Comparison of ENCODE assay signal across 11 mouse cellular contexts in the genomic region with DNA sequence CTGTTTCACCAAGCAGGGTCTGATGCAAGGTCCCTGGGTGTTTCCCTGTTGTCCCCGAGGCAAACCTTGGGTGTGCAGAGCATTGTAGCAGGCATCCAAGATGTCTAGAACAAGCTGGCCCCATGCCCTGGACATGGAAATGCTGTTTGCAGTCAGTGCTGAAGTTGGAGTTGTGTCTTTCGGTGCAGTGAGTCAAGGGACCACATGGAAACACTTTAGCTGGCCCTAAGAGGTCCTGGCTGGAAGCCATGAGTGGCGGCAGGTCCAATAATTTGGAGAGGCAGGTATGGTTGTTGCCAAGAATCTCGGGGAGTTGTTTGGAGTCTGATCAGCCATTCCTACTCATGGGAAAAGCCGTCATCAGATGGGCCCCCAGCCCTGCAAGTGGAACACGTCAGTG. TPM values are rescaled to one million over a fixed set of nuclear protein-coding genes. Genes with fewer than 3 reads are reported as not detected.
DNase-seq lines count a peak whose midpoint lies in the region; ATAC-seq and TF ChIP-seq lines count a peak whose summit lies in the region.
"Had no signal": no experiment of that assay in that cellular context is flagged by ENCODE, and none has a peak within 500 bp of the region (broad histone marks: within the 10 kb centered on the region; RNA-seq: fewer than 3 reads in every experiment).

No protein-coding gene starts in this region.

- ATAC-seq in megakaryocyte, adult 5-6 weeks (ENCODE audit: poor library complexity, severe bottlenecking), result no peak
- no peak for ATAC-seq in megakaryocyte progenitor cell, adult 5-6 weeks (replicated peaks; ENCODE audit: poor library complexity)
- no peak for ATAC-seq in stomach, postnatal 0 days (ENCODE audit: low FRiP score, low TSS enrichment)

- H3K27ac ChIP-seq in heart, embryonic 10.5 days, result no peak overlapping the region
- H3K27ac ChIP-seq in embryonic facial prominence, embryonic 10.5 days (replicated peaks), result 0 out of 2 replicates have a peak overlapping the region, but pooled peaks have one; percentile 32
- no peak overlapping the region for H3K27ac ChIP-seq in stomach, postnatal 0 days (replicated peaks)

- WGBS in heart, embryonic 10.5 days, result 73% methylated on average over 6 of the region's 6 CpGs
- 71% methylated on average over 6 of the region's 6 CpGs for WGBS in embryonic facial prominence, embryonic 10.5 days
- 39% methylated on average over 6 of the region's 6 CpGs for WGBS in stomach, postnatal 0 days

- no peak overlapping the region for H3K4me2 ChIP-seq in stomach, postnatal 0 days (replicated peaks; ENCODE audit: low read depth)

- no peak for TF ChIP-seq EP300 in stomach, postnatal 0 days (optimal IDR thresholded peaks at IDR 0.05)

- H3K9ac ChIP-seq in stomach, postnatal 0 days (ENCODE audit: low read length), result no peak overlapping the region

- no peak for TF ChIP-seq CTCF in stomach, postnatal 0 days (IDR thresholded peaks at IDR 0.05; ENCODE audit: low read depth)

- no peaks in the 10 kb centered on the region for H3K9me3 ChIP-seq in heart, embryonic 10.5 days
- H3K9me3 ChIP-seq in embryonic facial prominence, embryonic 10.5 days, result no peaks in the 10 kb centered on the region
- H3K9me3 ChIP-seq in stomach, postnatal 0 days (ENCODE audit: control insufficient read depth, low read length), result no peaks in the 10 kb centered on the region

- H3K36me3 ChIP-seq in heart, embryonic 10.5 days, result no peaks in the 10 kb centered on the region
- H3K36me3 ChIP-seq in embryonic facial prominence, embryonic 10.5 days (replicated peaks), result no peaks in the 10 kb centered on the region
- no peaks in the 10 kb centered on the region for H3K36me3 ChIP-seq in stomach, postnatal 0 days (ENCODE audit: control insufficient read depth, insufficient read depth, low read length)

- peak; percentile 70 for DNase-seq in heart, adult 18-20 months
- DNase-seq in heart, embryonic 10.5 days (ENCODE audit: low spot score), result no peak
- no peak for DNase-seq in embryonic facial prominence, embryonic 10.5 days (ENCODE audit: low spot score)
- DNase-seq in gastrocnemius, postnatal 4 days (ENCODE audit: low spot score in 2 of 2), result peak; percentile 55 to 83
- peak; percentile 80 to 85 for DNase-seq in lung, adult 18-20 months
- no peak for DNase-seq in stomach, postnatal 0 days (ENCODE audit: low spot score)
- DNase-seq: kidney, adult 11 months; midbrain, embryonic 14.5 days had no signal

- peaks cover 34% of the 10 kb centered on the region for H3K4me1 ChIP-seq in heart, embryonic 10.5 days
- peaks cover 61% of the 10 kb centered on the region for H3K4me1 ChIP-seq in embryonic facial prominence, embryonic 10.5 days
- 0 out of 2 replicates have a peak, but pooled peaks cover 5% of the 10 kb centered on the region for H3K4me1 ChIP-seq in stomach, postnatal 0 days (replicated peaks; ENCODE audit: control insufficient read depth, insufficient read depth)

- peaks cover 25% of the 10 kb centered on the region; the same call in 1 of the 2 replicates for H3K27me3 ChIP-seq in heart, embryonic 10.5 days (ENCODE audit: insufficient read depth, poor library complexity, severe bottlenecking)
- H3K27me3 ChIP-seq in embryonic facial prominence, embryonic 10.5 days (replicated peaks; ENCODE audit: low read depth, poor library complexity, severe bottlenecking), result 0 out of 2 replicates have a peak, but pooled peaks cover 14% of the 10 kb centered on the region
- H3K27me3 ChIP-seq in stomach, postnatal 0 days (ENCODE audit: control insufficient read depth, insufficient read depth, low read length), result no peaks in the 10 kb centered on the region
- H3K27me3 ChIP-seq: CH12.LX had no signal

- no peak overlapping the region for H3K4me3 ChIP-seq in heart, embryonic 10.5 days
- H3K4me3 ChIP-seq in embryonic facial prominence, embryonic 10.5 days, result no peak overlapping the region
- no peak overlapping the region for H3K4me3 ChIP-seq in stomach, postnatal 0 days (ENCODE audit: low read depth, low read length)

RNA-seq across cellular contexts. Expression of a gene that starts 14.9 kb away (rescaled TPM):
- 1 to 10 TPM in 1 of 2 experiments, under 1 TPM in 1; 0.69 to 1.1 TPM for total RNA-seq in heart, adult 18-20 months (2021)
- polyA plus RNA-seq in heart, embryonic 10.5 days (2016; fragmentation: Nextera tagmentation; extraction: Ambion mirVana), result 0.31 and 1.0 TPM in 2 replicates
- polyA plus RNA-seq in embryonic facial prominence, embryonic 10.5 days (2016; fragmentation: Nextera tagmentation; extraction: Ambion mirVana), result 1.3 and 1.5 TPM in 2 replicates
- 1 to 10 TPM; 1.4 to 1.5 TPM for total RNA-seq in gastrocnemius, postnatal 4 days (2021)
- 161 and 168 TPM in 2 replicates for total RNA-seq in megakaryocyte, adult 5-6 weeks (2015)
- 230 and 238 TPM in 2 replicates for total RNA-seq in megakaryocyte, adult 5-6 weeks (2017)
- 81.5 and 82.6 TPM in 2 replicates for total RNA-seq in megakaryocyte progenitor cell, adult 5-6 weeks (2015)
- total RNA-seq in megakaryocyte progenitor cell, adult 5-6 weeks (2017), result 99.3 and 113 TPM in 2 replicates
- polyA plus RNA-seq in stomach, postnatal 0 days (2015; fragmentation: Nextera tagmentation; extraction: Ambion mirVana), result 2.1 and 2.4 TPM in 2 replicates

RNA-seq across cellular contexts. Expression of a gene that starts 27.6 kb away (rescaled TPM):
- 10 to 100 TPM; 47.2 to 58.4 TPM for total RNA-seq in heart, adult 18-20 months (2021)
- 134 and 287 TPM in 2 replicates for polyA plus RNA-seq in heart, embryonic 10.5 days (2016; fragmentation: Nextera tagmentation; extraction: Ambion mirVana)
- 478 and 497 TPM in 2 replicates for polyA plus RNA-seq in embryonic facial prominence, embryonic 10.5 days (2016; fragmentation: Nextera tagmentation; extraction: Ambion mirVana)
- total RNA-seq in gastrocnemius, postnatal 4 days (2021), result 10 to 100 TPM; 80.2 to 89.7 TPM
- 304 and 326 TPM in 2 replicates for total RNA-seq in megakaryocyte, adult 5-6 weeks (2015)
- 669 and 674 TPM in 2 replicates for total RNA-seq in megakaryocyte, adult 5-6 weeks (2017)
- total RNA-seq in megakaryocyte progenitor cell, adult 5-6 weeks (2015), result 720 and 754 TPM in 2 replicates
- 1,515 and 1,537 TPM in 2 replicates for total RNA-seq in megakaryocyte progenitor cell, adult 5-6 weeks (2017)
- 150 and 157 TPM in 2 replicates for polyA plus RNA-seq in stomach, postnatal 0 days (2015; fragmentation: Nextera tagmentation; extraction: Ambion mirVana)

Comparison
In these comparisons a context has a peak if more than half of its experiments do, and no peak if none do; other contexts are left out.
1. DNase-seq: peak in heart, adult 18-20 months (2 of 2), gastrocnemius, postnatal 4 days (2 of 2) and lung, adult 18-20 months (2 of 2); none in heart, embryonic 10.5 days (single experiment), embryonic facial prominence, embryonic 10.5 days (single experiment) and stomach, postnatal 0 days (single experiment).
2. RNA of a gene that starts 14.9 kb away (total RNA-seq): 161 to 238 TPM in megakaryocyte, adult 5-6 weeks and 81.5 to 113 TPM in megakaryocyte progenitor cell, adult 5-6 weeks; 1.4 to 1.5 TPM in gastrocnemius, postnatal 4 days and 0.69 to 1.1 TPM in heart, adult 18-20 months; every median in the first group is over 10 times any median in the second.